Mouse (Mus musculus): ENCODE measurements around the gene Gls.

GRCm38 (mm10) chr1:52274210-52274609, 41.2 kb upstream of the Gls start:
- no peak for TF ChIP-seq CTCF (IDR thresholded peaks at IDR 0.05; ENCODE audit: control insufficient read depth, insufficient read depth, insufficient replicate concordance, low read depth, low read length)
- TF ChIP-seq POLR2A (IDR thresholded peaks at IDR 0.05; ENCODE audit: control insufficient read depth, low read depth, low read length): no peak
